Mouse (Mus musculus): ENCODE data around the gene Gm7168.
"Not testable (repeated sequence)": the region's sequence is repeated elsewhere in the genome, so short reads cannot be mapped to it uniquely, and the experiment has no call there.

Gm7168 gene

GRCm38 (mm10) chr17:13948073-13948472 lies at the start of gene Gm7168:
TSS of gene Gm7168 (plus strand) at chr17:13948373.
- in situ Hi-C loops (cut with MboI; ENCODE audit: low sequenced_read_pairs), result not testable (repeated sequence)

- in situ Hi-C loops (cut with MboI; ENCODE audit: low sequenced_read_pairs), result no loop called here
Observed at GRCm38 (mm10) chr17:13898838-13899237, 49.3 kb upstream of the Gm7168 start.

GRCm38 (mm10) chr17:13899241-13899640 lies 48.9 kb upstream of the Gm7168 start:
- in situ Hi-C loops (cut with MboI; ENCODE audit: low sequenced_read_pairs), result no loop called here

GRCm38 (mm10) chr17:13903793-13904192 lies 44.4 kb upstream of the Gm7168 start:
- in situ Hi-C loops (cut with MboI; ENCODE audit: low sequenced_read_pairs), result no loop called here

- in situ Hi-C loops (cut with MboI; ENCODE audit: low sequenced_read_pairs), result no loop called here
Observed at GRCm38 (mm10) chr17:13907082-13907481, 41.1 kb upstream of the Gm7168 start.

- in situ Hi-C loops (cut with MboI; ENCODE audit: low sequenced_read_pairs), result no loop called here
Observed at GRCm38 (mm10) chr17:13907681-13908080, 40.5 kb upstream of the Gm7168 start.

GRCm38 (mm10) chr17:13913951-13914350 lies 34.2 kb upstream of the Gm7168 start:
- in situ Hi-C loops (cut with MboI; ENCODE audit: low sequenced_read_pairs), result no loop called here

GRCm38 (mm10) chr17:13914531-13914930 lies 33.6 kb upstream of the Gm7168 start:
- in situ Hi-C loops (cut with MboI; ENCODE audit: low sequenced_read_pairs), result no loop called here

GRCm38 (mm10) chr17:13920771-13921170 lies 27.4 kb upstream of the Gm7168 start:
- in situ Hi-C loops (cut with MboI; ENCODE audit: low sequenced_read_pairs), result no loop called here

GRCm38 (mm10) chr17:13923418-13923817 lies 24.8 kb upstream of the Gm7168 start:
- in situ Hi-C loops (cut with MboI; ENCODE audit: low sequenced_read_pairs), result no loop called here

- in situ Hi-C loops (cut with MboI; ENCODE audit: low sequenced_read_pairs), result no loop called here
Observed at GRCm38 (mm10) chr17:13924588-13924987, 23.6 kb upstream of the Gm7168 start.

GRCm38 (mm10) chr17:13925931-13926330 lies 22.2 kb upstream of the Gm7168 start:
- in situ Hi-C loops (cut with MboI; ENCODE audit: low sequenced_read_pairs), result no loop called here

- in situ Hi-C loops (cut with MboI; ENCODE audit: low sequenced_read_pairs), result no loop called here
Observed at GRCm38 (mm10) chr17:13930421-13930820, 17.8 kb upstream of the Gm7168 start.

- in situ Hi-C loops (cut with MboI; ENCODE audit: low sequenced_read_pairs), result not testable (repeated sequence)
Observed at GRCm38 (mm10) chr17:13935364-13935763, 12.8 kb upstream of the Gm7168 start.

- in situ Hi-C loops (cut with MboI; ENCODE audit: low sequenced_read_pairs), result no loop called here
Observed at GRCm38 (mm10) chr17:13937787-13938186, 10.4 kb upstream of the Gm7168 start.

GRCm38 (mm10) chr17:13938652-13939051 lies 9.5 kb upstream of the Gm7168 start:
- in situ Hi-C loops (cut with MboI; ENCODE audit: low sequenced_read_pairs), result no loop called here

GRCm38 (mm10) chr17:13939231-13939630 lies 8.9 kb upstream of the Gm7168 start:
- in situ Hi-C loops (cut with MboI; ENCODE audit: low sequenced_read_pairs), result not testable (repeated sequence)

GRCm38 (mm10) chr17:13940487-13940886 lies 7.7 kb upstream of the Gm7168 start:
- in situ Hi-C loops (cut with MboI; ENCODE audit: low sequenced_read_pairs), result no loop called here

- in situ Hi-C loops (cut with MboI; ENCODE audit: low sequenced_read_pairs), result not testable (repeated sequence)
Observed at GRCm38 (mm10) chr17:13951570-13951969, 3.4 kb downstream of the Gm7168 start.

- in situ Hi-C loops (cut with MboI; ENCODE audit: low sequenced_read_pairs), result not testable (repeated sequence)
Observed at GRCm38 (mm10) chr17:13958129-13958528, 10.0 kb downstream of the Gm7168 start.

- in situ Hi-C loops (cut with MboI; ENCODE audit: low sequenced_read_pairs), result not testable (repeated sequence)
Observed at GRCm38 (mm10) chr17:13962245-13962644, 14.1 kb downstream of the Gm7168 start.

- in situ Hi-C loops (cut with MboI; ENCODE audit: low sequenced_read_pairs), result not testable (repeated sequence)
Observed at GRCm38 (mm10) chr17:13965048-13965447, 16.9 kb downstream of the Gm7168 start.

- in situ Hi-C loops (cut with MboI; ENCODE audit: low sequenced_read_pairs), result not testable (repeated sequence)
Observed at GRCm38 (mm10) chr17:13969917-13970316, 21.7 kb downstream of the Gm7168 start.

Data from CH12F3 (cell line).